Mouse (Mus musculus): ENCODE data around the gene Mrps27.

- TF ChIP-seq CTCF (IDR thresholded peaks at IDR 0.05; ENCODE audit: low read depth), result no peak
- no peak for TF ChIP-seq EP300 (optimal IDR thresholded peaks at IDR 0.05)
Observed at GRCm38 (mm10) chr13:99305186-99305585, 39.4 kb upstream of the Mrps27 start.

All from stomach, postnatal 0 days (tissue).